Mouse (Mus musculus): ENCODE measurements around the gene Zfp84. TPM values are rescaled to one million over a fixed set of nuclear protein-coding genes. Genes with fewer than 3 reads are reported as not detected.

The Zfp84 gene
- polyA plus RNA-seq (2012; ENCODE audit: low replicate concordance) = 1.2 and 4.8 TPM in 2 replicates

DNA sequence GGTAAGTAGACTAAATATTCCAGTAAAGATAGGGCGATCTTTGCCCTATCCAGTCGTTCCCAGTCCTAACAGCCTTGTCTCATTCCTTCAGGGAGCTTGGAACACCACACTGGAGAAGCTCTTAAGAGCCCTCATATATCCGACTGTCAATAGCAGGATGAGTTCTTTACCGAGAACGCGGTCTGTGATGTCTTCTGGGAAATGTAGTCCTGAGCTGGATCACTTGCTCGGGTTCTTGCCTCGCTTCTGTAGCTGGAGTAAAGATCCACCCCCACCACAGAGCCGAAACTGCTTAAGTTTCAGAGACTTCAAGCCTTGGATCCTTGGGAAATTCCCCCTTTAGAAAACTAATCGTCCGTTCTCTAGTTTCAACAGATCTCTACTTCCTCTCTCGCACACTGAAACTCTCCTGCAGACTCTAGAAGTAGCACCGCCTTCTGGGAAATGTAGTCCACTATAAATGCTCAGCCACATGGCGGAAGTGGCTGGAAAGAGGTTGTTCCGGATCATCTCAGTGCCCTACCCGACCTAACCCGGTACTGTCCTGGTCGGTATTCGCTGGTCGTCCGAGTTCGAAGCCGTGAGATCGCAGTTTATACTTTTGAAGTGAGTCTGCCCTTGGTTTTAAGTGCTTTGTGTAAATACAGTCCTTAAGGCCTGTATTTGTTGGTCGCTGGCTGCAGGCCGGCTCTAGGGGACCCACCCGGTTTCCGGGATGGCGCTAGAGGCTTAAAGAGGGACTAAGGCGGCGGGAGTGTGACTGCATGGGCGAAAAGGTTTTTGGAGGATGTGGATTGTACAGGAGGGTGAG is at the start of gene Zfp84:
Gene Zfp84, plus strand, starts transcription at position 463 of the 811 bp plus-strand sequence.

GRCm38 (mm10) chr7:29726860-29727259 is 41.5 kb upstream of the Zfp84 start, which contains the start of gene Catsperg2:
Gene Catsperg2, minus strand, starts transcription at chr7:29727032.

GRCm38 (mm10) chr7:29783871-29784551 is 15.7 kb downstream of the Zfp84 start, which contains the start of gene Zfp30:
Gene Zfp30, plus strand, starts transcription at chr7:29783998.

DNA sequence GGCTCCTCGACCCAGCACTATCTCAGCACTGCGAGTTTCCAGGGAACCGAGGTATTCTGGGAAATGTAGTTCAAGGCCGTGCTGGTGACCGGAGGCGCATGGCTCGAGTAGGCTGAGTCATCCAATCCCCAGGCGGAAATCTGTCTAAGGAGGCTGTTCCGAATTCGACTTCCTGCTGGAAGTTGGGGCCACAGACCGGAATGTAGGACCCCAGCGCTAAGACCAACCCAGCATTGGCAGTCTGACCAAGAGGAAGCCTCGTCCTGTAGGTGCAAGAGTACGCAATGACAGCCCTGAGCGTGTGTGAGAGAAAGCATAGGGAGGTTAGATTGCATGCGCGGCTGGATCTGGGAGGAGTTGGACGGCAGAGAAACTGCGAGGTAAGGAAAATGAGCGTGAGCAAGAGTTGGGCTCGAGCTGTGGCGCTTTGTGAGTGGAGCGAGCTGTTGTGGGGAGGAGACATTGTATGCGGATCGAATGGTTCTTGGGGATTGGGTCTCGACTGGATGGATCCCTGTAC is 47.6 kb downstream of the Zfp84 start, which contains the start of gene Zfp790:
Gene Zfp790, plus strand, starts transcription at position 205 of the 520 bp plus-strand sequence.

Other genes with a start within 250 kb of the Zfp84 start
- gene Sipa1l3, start 249.9 kb upstream of the Zfp84 start, polyA plus RNA-seq (2012; ENCODE audit: low replicate concordance) = 81.7 and 208 TPM in 2 replicates
- gene Catsperg2, start 41.5 kb upstream of the Zfp84 start, polyA plus RNA-seq (2012; ENCODE audit: low replicate concordance) = 0.06 and 0.13 TPM in 2 replicates
- 1.0 and 1.3 TPM in 2 replicates for gene Zfp30, start 15.4 kb downstream of the Zfp84 start, polyA plus RNA-seq (2012; ENCODE audit: low replicate concordance)
- 0.53 and 0.97 TPM in 2 replicates for gene Zfp790, start 47.6 kb downstream of the Zfp84 start, polyA plus RNA-seq (2012; ENCODE audit: low replicate concordance)
- gene Zfp940, start 85.1 kb downstream of the Zfp84 start, polyA plus RNA-seq (2012; ENCODE audit: low replicate concordance) = 0.21 TPM in 1 of 2 replicates, not detected in the other
- gene Zfp420, start 91.4 kb downstream of the Zfp84 start, polyA plus RNA-seq (2012; ENCODE audit: low replicate concordance) = 0.18 and 0.53 TPM in 2 replicates
- gene Zfp27, start 138.0 kb downstream of the Zfp84 start, polyA plus RNA-seq (2012; ENCODE audit: low replicate concordance) = 0.48 and 0.52 TPM in 2 replicates
- gene Zfp383, start 139.7 kb downstream of the Zfp84 start, polyA plus RNA-seq (2012; ENCODE audit: low replicate concordance) = 0.18 and 0.31 TPM in 2 replicates
- 3.1 and 10.3 TPM in 2 replicates for gene Zfp74, start 185.5 kb downstream of the Zfp84 start, polyA plus RNA-seq (2012; ENCODE audit: low replicate concordance)
- gene Zfp568, start 215.4 kb downstream of the Zfp84 start, polyA plus RNA-seq (2012; ENCODE audit: low replicate concordance) = 1.4 and 3.4 TPM in 2 replicates

Data from hematopoietic multipotent progenitor cell, adult 10-12 weeks (in vitro differentiated cells).